Mouse (Mus musculus): ENCODE measurements around the gene Cnpy4. TPM values are rescaled to one million over a fixed set of nuclear protein-coding genes. Genes with fewer than 3 reads are reported as not detected.
A peak's percentile ranks its signal among the peaks of the same experiment; 100 is the strongest.

The Cnpy4 gene
- polyA plus RNA-seq, 1 experiment from 2014 or later, result 61.1 TPM

DNA sequence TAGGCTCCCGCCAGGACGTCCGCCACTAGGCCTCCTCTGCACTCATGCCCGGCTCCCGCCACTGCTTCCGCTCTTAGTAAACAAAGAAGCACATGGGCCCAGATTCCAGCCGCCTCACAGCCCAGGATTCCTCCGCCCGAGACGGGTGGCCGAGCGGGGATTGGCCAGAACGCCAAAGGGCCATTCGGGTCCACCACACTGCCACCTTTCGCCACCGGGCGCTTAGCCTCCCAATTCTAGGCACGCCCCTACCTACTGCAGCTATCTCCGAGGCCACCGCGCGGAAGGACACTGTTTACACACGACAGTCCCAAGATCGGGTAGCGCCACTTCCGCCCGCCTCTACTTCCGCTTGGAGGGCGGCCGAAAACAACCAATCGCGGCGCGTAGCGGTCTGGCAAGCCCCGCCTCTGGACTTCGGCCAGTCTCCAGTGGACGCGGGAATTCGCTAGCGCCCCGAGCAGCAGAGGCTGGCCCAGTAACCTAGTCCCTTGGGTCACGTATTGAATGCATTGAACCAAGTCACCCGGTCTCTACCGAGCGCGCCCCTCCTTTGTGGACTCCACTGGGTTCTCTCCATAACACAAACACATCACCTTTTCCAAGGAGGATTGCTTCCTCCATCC is 16.2 kb upstream of the Cnpy4 start:
- Histone ChIP-seq H3K4me3 (replicated peaks) (peak overlapping the region; percentile 74), H3K27me3 (no peaks in the 10 kb centered on the region), H3K4me2 (replicated peaks) (peak overlapping the region; percentile 91), H3K36me3 (peaks cover 51% of the 10 kb centered on the region), H3K9ac (peak overlapping the region; percentile 51), H3K9me3 (replicated peaks) (no peaks in the 10 kb centered on the region), H3K4me1 (peaks cover 28% of the 10 kb centered on the region), H3K27ac (replicated peaks) (peak overlapping the region; percentile 91)
- WGBS, result under 1% methylated on average over 47 of the region's 47 CpGs
- ATAC-seq (ENCODE audit: insufficient number of reproducible peaks, low FRiP score, low TSS enrichment, low read depth), result peak; percentile 86

- peak; percentile 94 for ATAC-seq (ENCODE audit: insufficient number of reproducible peaks, low FRiP score, low TSS enrichment, low read depth)
- Histone ChIP-seq H3K36me3 (peaks cover 49% of the 10 kb centered on the region), H3K4me1 (peaks cover 28% of the 10 kb centered on the region), H3K27ac (replicated peaks) (peak within 1 kb of the TSS; percentile 91), H3K4me3 (replicated peaks) (peak within 1 kb of the TSS; percentile 74), H3K9ac (peak within 1 kb of the TSS; percentile 51), H3K9me3 (replicated peaks) (no peaks in the 10 kb centered on the region), H3K27me3 (no peaks in the 10 kb centered on the region), H3K4me2 (replicated peaks) (peak within 1 kb of the TSS; percentile 91)
- under 1% methylated on average over 54 of the region's 54 CpGs for WGBS
Measured at GRCm38 (mm10) chr5:138171695-138172491, 15.4 kb upstream of the Cnpy4 start, which contains the start of the genes Ap4m1 and Mcm7. Gene Ap4m1, plus strand, starts transcription at chr5:138172002. Gene Mcm7, minus strand, starts transcription at chr5:138172422.

GRCm38 (mm10) chr5:138173217-138173616 is 14.1 kb upstream of the Cnpy4 start:
- Histone ChIP-seq H3K36me3 (peaks cover 49% of the 10 kb centered on the region), H3K4me3 (replicated peaks) (no peak overlapping the region; the same call in 1 of the 2 replicates), H3K4me1 (peaks cover 28% of the 10 kb centered on the region), H3K27ac (replicated peaks) (no peak overlapping the region), H3K9me3 (replicated peaks) (no peaks in the 10 kb centered on the region), H3K27me3 (no peaks in the 10 kb centered on the region), H3K9ac (no peak overlapping the region), H3K4me2 (replicated peaks) (peak overlapping the region; percentile 91)
- ATAC-seq (ENCODE audit: insufficient number of reproducible peaks, low FRiP score, low TSS enrichment, low read depth), result no peak
- WGBS, result 67% methylated on average over 3 of the region's 3 CpGs

- peaks cover 16% of the 10 kb centered on the region for H3K4me1 ChIP-seq
- WGBS, result 0% methylated on average over 10 of the region's 10 CpGs
- H3K36me3 ChIP-seq, result peaks cover 44% of the 10 kb centered on the region
- peak overlapping the region; percentile 80 for H3K4me3 ChIP-seq (replicated peaks)
- peak; percentile 87 for ATAC-seq (ENCODE audit: insufficient number of reproducible peaks, low FRiP score, low TSS enrichment, low read depth)
- no peaks in the 10 kb centered on the region for H3K27me3 ChIP-seq
- peak overlapping the region; percentile 81 for H3K9ac ChIP-seq
- peak overlapping the region; percentile 64 for H3K4me2 ChIP-seq (replicated peaks)
- no peaks in the 10 kb centered on the region for H3K9me3 ChIP-seq (replicated peaks)
- H3K27ac ChIP-seq (replicated peaks), result peak overlapping the region; percentile 81
Measured at GRCm38 (mm10) chr5:138187661-138188306, 499 bp downstream of the Cnpy4 start.

DNA sequence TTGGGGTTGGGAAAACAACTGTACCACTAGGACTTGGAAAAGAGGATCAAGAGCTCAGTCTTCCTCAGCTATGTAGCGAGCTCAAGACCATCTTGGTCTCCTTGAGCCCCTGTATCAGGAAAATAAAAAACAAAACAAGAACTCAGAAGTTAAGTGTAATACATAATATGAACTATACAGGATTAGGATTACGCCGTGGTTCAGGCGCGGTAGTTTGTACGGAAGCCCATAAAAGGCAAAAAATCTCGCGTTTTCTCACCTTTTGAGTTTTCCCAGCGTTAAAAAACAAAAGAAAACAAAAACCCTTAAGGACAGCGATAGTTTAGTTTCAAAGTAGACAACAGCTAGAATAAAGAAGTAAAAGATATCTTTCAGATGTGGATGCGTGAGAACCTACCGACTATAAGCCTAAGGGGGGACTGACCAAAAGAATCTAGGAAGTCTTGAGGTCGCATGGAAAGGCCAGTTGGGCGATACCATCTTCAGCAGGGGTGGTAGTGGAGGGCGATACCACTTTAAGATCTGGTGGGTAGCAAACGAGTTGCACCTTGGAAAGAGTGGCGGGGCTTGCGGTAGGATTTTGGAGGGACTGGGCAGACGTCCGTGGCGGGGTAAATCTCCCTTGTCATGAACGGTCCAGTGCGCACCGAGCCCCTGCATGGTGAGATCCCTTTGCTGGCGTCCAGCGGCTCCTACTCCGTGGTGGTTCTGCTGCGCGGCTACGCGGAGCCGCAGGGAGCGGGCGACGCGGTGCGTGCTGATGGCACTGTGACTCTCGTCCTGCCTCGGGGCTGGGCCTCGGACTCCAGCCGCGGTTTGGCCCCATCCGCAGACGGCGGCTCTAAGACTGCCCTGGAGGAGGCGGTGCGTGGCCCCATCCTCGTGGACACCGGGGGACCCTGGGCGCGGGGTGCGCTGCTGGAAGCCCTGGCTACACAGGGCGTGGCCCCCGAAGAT is 6.8 kb downstream of the Cnpy4 start, which contains the start of gene Mblac1:
Mblac1 (plus strand) TSS at position 544 of the 957 bp plus-strand sequence.
- Histone ChIP-seq H3K9ac (peak within 1 kb of the TSS; percentile 86), H3K27ac (replicated peaks) (peak within 1 kb of the TSS; percentile 82), H3K4me1 (peaks cover 16% of the 10 kb centered on the region; the same call in 1 of the 2 replicates), H3K9me3 (replicated peaks) (no peaks in the 10 kb centered on the region), H3K4me2 (replicated peaks) (peak within 1 kb of the TSS; percentile 91), H3K27me3 (no peaks in the 10 kb centered on the region), H3K4me3 (replicated peaks) (peak within 1 kb of the TSS; percentile 80), H3K36me3 (peaks cover 34% of the 10 kb centered on the region; the same call in 1 of the 2 replicates)
- peak; percentile 80 for ATAC-seq (ENCODE audit: insufficient number of reproducible peaks, low FRiP score, low TSS enrichment, low read depth)
- 7% methylated on average over 54 of the region's 54 CpGs for WGBS

DNA sequence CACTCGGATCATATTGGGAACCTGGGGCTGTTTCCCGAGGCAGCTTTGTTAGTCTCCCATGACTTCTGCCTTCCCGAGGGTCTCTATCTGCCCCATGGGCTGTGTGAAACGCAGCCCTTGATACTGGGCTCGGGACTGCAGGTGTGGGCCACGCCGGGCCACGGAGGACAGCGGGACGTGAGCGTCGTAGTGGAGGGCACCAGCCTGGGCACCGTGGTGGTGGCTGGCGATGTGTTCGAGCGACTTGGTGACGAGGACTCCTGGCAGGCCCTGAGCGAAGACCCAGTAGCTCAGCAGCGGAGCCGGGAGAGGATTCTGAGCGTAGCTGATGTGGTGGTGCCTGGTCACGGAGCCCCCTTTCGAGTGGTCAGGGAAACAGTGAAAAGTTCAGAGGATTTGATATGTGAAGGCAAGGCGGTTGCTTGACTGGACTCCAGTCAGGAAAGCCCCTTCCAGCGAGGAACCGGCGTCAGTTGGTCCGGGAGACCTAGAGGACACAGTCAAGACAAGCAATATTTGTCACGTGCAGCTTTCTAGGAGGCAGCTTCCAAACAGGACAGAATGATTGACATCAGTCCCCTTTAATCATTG is 7.6 kb downstream of the Cnpy4 start:
- H3K4me2 ChIP-seq (replicated peaks), result peak overlapping the region; percentile 91
- 2% methylated on average over 29 of the region's 29 CpGs for WGBS
- no peaks in the 10 kb centered on the region for H3K27me3 ChIP-seq
- H3K27ac ChIP-seq (replicated peaks), result peak overlapping the region; percentile 82
- peaks cover 28% of the 10 kb centered on the region; the same call in 1 of the 2 replicates for H3K36me3 ChIP-seq
- peak overlapping the region; percentile 80 for H3K4me3 ChIP-seq (replicated peaks)
- H3K9ac ChIP-seq, result peak overlapping the region; percentile 86
- H3K4me1 ChIP-seq, result peaks cover 16% of the 10 kb centered on the region; the same call in 1 of the 2 replicates
- no peaks in the 10 kb centered on the region for H3K9me3 ChIP-seq (replicated peaks)
- peak; percentile 47 for ATAC-seq (ENCODE audit: insufficient number of reproducible peaks, low FRiP score, low TSS enrichment, low read depth)

GRCm38 (mm10) chr5:138195463-138195862 is 8.2 kb downstream of the Cnpy4 start:
- Histone ChIP-seq H3K9me3 (replicated peaks) (no peaks in the 10 kb centered on the region), H3K4me1 (peaks cover 16% of the 10 kb centered on the region; the same call in 1 of the 2 replicates), H3K9ac (no peak overlapping the region), H3K4me3 (replicated peaks) (peak overlapping the region; percentile 80; the same call in 1 of the 2 replicates), H3K36me3 (peaks cover 22% of the 10 kb centered on the region; the same call in 1 of the 2 replicates), H3K4me2 (replicated peaks) (peak overlapping the region; percentile 91), H3K27ac (replicated peaks) (peak overlapping the region; percentile 82; the same call in 1 of the 2 replicates), H3K27me3 (no peaks in the 10 kb centered on the region)
- 63% methylated on average over 7 of the region's 7 CpGs for WGBS
- ATAC-seq (ENCODE audit: insufficient number of reproducible peaks, low FRiP score, low TSS enrichment, low read depth), result no peak

DNA sequence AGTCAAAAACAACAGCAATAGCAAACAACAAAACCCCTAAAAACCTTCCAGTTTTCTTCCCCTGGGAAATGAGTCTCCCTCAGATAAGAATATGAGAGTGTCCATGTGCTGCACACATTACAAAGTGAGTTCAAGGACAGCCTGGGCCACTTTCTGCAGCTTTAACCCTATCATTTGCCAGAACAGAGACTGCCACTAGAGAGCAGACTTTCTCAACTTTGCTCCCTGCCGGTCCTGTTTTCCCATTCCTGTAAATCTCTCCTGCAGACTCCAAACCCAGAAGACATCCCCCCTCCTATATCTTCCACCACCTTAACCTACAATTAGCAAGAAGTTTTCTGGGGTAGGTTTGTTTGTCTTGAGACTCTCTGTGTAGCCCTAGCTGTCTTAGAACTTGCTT is 12.3 kb downstream of the Cnpy4 start:
- WGBS, result 0% methylated on average over 1 of the region's 1 CpGs
- H3K4me3 ChIP-seq (replicated peaks), result no peak overlapping the region
- no peak overlapping the region for H3K9ac ChIP-seq
- ATAC-seq (ENCODE audit: insufficient number of reproducible peaks, low FRiP score, low TSS enrichment, low read depth), result no peak
- H3K4me2 ChIP-seq (replicated peaks), result no peak overlapping the region
- no peaks in the 10 kb centered on the region for H3K36me3 ChIP-seq
- H3K9me3 ChIP-seq (replicated peaks), result no peaks in the 10 kb centered on the region
- H3K27ac ChIP-seq (replicated peaks), result no peak overlapping the region
- H3K27me3 ChIP-seq, result no peaks in the 10 kb centered on the region
- H3K4me1 ChIP-seq, result peaks cover 13% of the 10 kb centered on the region; the same call in 1 of the 2 replicates

DNA sequence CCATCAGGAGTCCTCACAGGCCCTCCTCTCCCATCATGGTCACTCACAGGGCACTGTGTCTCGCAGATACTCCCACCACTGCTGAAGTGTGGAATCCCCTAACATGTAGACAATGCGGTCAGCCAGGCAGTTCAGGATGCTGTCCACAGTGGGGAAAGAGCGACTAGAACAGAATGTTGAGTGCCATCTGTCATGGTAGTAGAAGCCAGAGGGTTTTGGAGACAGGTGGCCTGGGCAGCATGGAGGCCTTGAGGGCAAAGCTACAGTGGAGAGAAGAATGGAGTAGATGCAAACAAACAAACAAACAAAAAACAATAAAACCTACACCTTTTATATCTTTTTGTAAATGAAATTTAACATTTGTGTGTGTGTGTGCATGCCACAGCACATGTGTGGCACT is 14.8 kb downstream of the Cnpy4 start:
- Histone ChIP-seq H3K4me2 (replicated peaks) (no peak overlapping the region), H3K27me3 (no peaks in the 10 kb centered on the region), H3K9ac (no peak overlapping the region), H3K4me1 (no peaks in the 10 kb centered on the region), H3K4me3 (replicated peaks) (no peak overlapping the region), H3K27ac (replicated peaks) (no peak overlapping the region), H3K36me3 (no peaks in the 10 kb centered on the region), H3K9me3 (replicated peaks) (no peaks in the 10 kb centered on the region)
- 81% methylated on average over 3 of the region's 3 CpGs for WGBS
- no peak for ATAC-seq (ENCODE audit: insufficient number of reproducible peaks, low FRiP score, low TSS enrichment, low read depth)

GRCm38 (mm10) chr5:138207253-138207652 is 20.0 kb downstream of the Cnpy4 start:
- no peaks in the 10 kb centered on the region for H3K9me3 ChIP-seq (replicated peaks)
- H3K4me1 ChIP-seq, result no peaks in the 10 kb centered on the region
- H3K27ac ChIP-seq (replicated peaks), result no peak overlapping the region
- H3K9ac ChIP-seq, result no peak overlapping the region
- H3K36me3 ChIP-seq, result no peaks in the 10 kb centered on the region
- no peak overlapping the region for H3K4me3 ChIP-seq (replicated peaks)
- 89% methylated on average over 1 of the region's 1 CpGs for WGBS
- H3K4me2 ChIP-seq (replicated peaks), result no peak overlapping the region
- no peaks in the 10 kb centered on the region for H3K27me3 ChIP-seq
- no peak for ATAC-seq (ENCODE audit: insufficient number of reproducible peaks, low FRiP score, low TSS enrichment, low read depth)

Measured in embryonic facial prominence, embryonic 15.5 days (tissue).